Mouse (Mus musculus): ENCODE measurements around the gene Apoa2. TPM values are rescaled to one million over a fixed set of nuclear protein-coding genes. Genes with fewer than 3 reads are reported as not detected.
"Not testable (repeated sequence)": the region's sequence is repeated elsewhere in the genome, so short reads cannot be mapped to it uniquely, and the experiment has no call there.

Gene Apoa2
- polyA plus RNA-seq, 1 experiment from 2014 or later = 20,306 TPM

- Histone ChIP-seq H3K4me3 (ENCODE audit: low read depth, low read length) (no peak overlapping the region), H3K4me2 (ENCODE audit: low read depth, low read length) (no peak overlapping the region), H3K36me3 (replicated peaks; ENCODE audit: insufficient read depth, low read length) (peaks cover 77% of the 10 kb centered on the region), H3K27ac (ENCODE audit: low read depth) (peak overlapping the region; percentile 44; the same call in 1 of the 2 replicates), H3K9me3 (ENCODE audit: low read length) (no peaks in the 10 kb centered on the region), H3K4me1 (ENCODE audit: insufficient read depth) (peaks cover 2% of the 10 kb centered on the region; the same call in 1 of the 2 replicates), H3K27me3 (ENCODE audit: insufficient read depth, low read length) (no peaks in the 10 kb centered on the region), H3K9ac (replicated peaks) (no peak overlapping the region)
- TF ChIP-seq EP300 (IDR thresholded peaks at IDR 0.05; ENCODE audit: low read depth) (no peak), CTCF (IDR thresholded peaks at IDR 0.05; ENCODE audit: low read depth) (peak; percentile 91)
- WGBS (ENCODE audit: insufficient replicate concordance) = 63% methylated on average over 14 of the region's 14 CpGs
- peak; percentile 83 for DNase-seq
- peak; percentile 63 for ATAC-seq
These were observed 13.6 kb downstream of the Apoa2 start for GRCm38 (mm10) chr1:171238463-171238862.

DNA sequence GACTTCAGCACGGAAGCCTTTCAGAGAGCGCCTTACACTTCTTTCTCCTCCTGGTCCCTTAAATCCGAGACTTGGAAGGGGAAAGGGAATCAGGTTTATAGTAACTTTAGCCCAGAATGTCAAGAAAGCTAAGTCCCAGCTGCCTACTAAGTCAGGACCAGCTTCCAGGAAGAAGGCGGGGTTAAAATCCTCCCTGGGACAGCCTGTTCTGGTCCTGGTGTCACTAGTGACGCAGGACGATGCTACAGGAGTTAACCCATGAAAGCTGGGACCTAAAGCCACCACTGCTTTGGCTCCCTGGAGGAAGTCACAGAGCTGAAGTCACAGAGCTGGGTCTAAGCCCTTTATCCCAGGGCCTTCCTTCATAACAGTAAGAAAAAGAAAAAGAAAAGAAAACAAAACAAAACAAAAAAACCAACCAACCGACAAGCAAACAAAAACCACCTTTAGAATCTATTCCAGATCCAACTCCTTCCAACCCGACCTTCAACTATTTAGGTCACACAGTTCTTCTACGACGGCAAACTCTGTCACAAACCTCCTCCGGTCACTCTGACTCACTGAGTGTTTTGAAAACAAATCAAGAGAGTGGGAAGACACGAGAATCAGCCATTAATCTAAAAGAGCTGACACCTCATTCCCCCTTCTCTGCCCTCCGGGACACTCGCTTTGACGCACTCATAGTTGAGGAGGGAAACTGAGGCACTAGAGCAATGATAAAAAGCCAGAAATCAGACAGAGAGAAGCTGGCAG is 15.3 kb downstream of the Apoa2 start:
- Histone ChIP-seq H3K9me3 (ENCODE audit: low read length) (no peaks in the 10 kb centered on the region), H3K36me3 (replicated peaks; ENCODE audit: insufficient read depth, low read length) (peaks cover 71% of the 10 kb centered on the region), H3K9ac (replicated peaks) (no peak overlapping the region), H3K4me1 (ENCODE audit: insufficient read depth) (no peaks in the 10 kb centered on the region), H3K4me2 (ENCODE audit: low read depth, low read length) (no peak overlapping the region), H3K27ac (ENCODE audit: low read depth) (peak overlapping the region; percentile 35; the same call in 1 of the 2 replicates), H3K27me3 (ENCODE audit: insufficient read depth, low read length) (no peaks in the 10 kb centered on the region), H3K4me3 (ENCODE audit: low read depth, low read length) (no peak overlapping the region)
- DNase-seq (no peak), ATAC-seq (no peak)
- 75% methylated on average over 15 of the region's 15 CpGs for WGBS (ENCODE audit: insufficient replicate concordance)
- TF ChIP-seq CTCF (IDR thresholded peaks at IDR 0.05; ENCODE audit: low read depth) (no peak), EP300 (IDR thresholded peaks at IDR 0.05; ENCODE audit: low read depth) (peak; percentile 85)

- no peak for TF ChIP-seq EP300 (IDR thresholded peaks at IDR 0.05; ENCODE audit: low read depth)
- TF ChIP-seq CTCF (IDR thresholded peaks at IDR 0.05; ENCODE audit: low read depth) = no peak
- Histone ChIP-seq H3K4me3 (ENCODE audit: low read depth, low read length) (no peak overlapping the region), H3K27ac (ENCODE audit: low read depth) (0 out of 2 replicates have a peak overlapping the region, but pooled peaks have one; percentile 35), H3K4me2 (ENCODE audit: low read depth, low read length) (no peak overlapping the region), H3K4me1 (ENCODE audit: insufficient read depth) (peaks cover 6% of the 10 kb centered on the region), H3K9me3 (ENCODE audit: low read length) (no peaks in the 10 kb centered on the region), H3K27me3 (ENCODE audit: insufficient read depth, low read length) (no peaks in the 10 kb centered on the region), H3K36me3 (replicated peaks; ENCODE audit: insufficient read depth, low read length) (peaks cover 64% of the 10 kb centered on the region), H3K9ac (replicated peaks) (no peak overlapping the region)
- 85% methylated on average over 10 of the region's 10 CpGs for WGBS (ENCODE audit: insufficient replicate concordance)
- DNase-seq (no peak), ATAC-seq (no peak)
These were observed 16.1 kb downstream of the Apoa2 start for GRCm38 (mm10) chr1:171240911-171241310.

DNA sequence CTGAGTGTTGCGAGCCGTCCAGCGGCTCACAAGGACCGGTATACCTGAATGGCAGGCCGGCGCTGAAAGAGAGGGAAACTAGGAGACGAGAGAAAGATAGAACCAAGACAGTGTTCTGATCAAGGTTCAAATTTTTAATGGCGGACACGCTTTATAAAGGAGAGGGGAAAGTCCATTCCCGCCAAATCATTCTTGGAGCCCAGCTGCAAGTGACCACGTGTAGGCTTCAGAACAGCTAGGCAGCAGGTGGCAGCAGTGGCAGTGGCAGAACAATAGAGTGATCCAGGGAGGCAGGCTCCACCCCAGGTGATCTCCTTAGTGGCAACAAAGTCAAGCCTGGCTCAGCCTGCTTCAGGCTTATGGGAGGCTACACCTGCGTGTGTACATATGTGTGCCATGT is 17.1 kb downstream of the Apoa2 start:
- not testable (repeated sequence) for H3K9ac ChIP-seq (replicated peaks); ATAC-seq; H3K27me3 ChIP-seq (ENCODE audit: insufficient read depth, low read length); H3K4me3 ChIP-seq (ENCODE audit: low read depth, low read length); H3K27ac ChIP-seq (ENCODE audit: low read depth); H3K4me2 ChIP-seq (ENCODE audit: low read depth, low read length); DNase-seq; H3K9me3 ChIP-seq (ENCODE audit: low read length)
- WGBS (ENCODE audit: insufficient replicate concordance) = 84% methylated on average over 12 of the region's 12 CpGs
- Histone ChIP-seq H3K36me3 (replicated peaks; ENCODE audit: insufficient read depth, low read length) (peaks cover 55% of the 10 kb centered on the region), H3K4me1 (ENCODE audit: insufficient read depth) (peaks cover 12% of the 10 kb centered on the region)

GRCm38 (mm10) chr1:171245353-171245752 is 20.5 kb downstream of the Apoa2 start:
- Histone ChIP-seq H3K4me1 (ENCODE audit: insufficient read depth) (peaks cover 21% of the 10 kb centered on the region), H3K9me3 (ENCODE audit: low read length) (no peaks in the 10 kb centered on the region), H3K27me3 (ENCODE audit: insufficient read depth, low read length) (0 out of 2 replicates have a peak, but pooled peaks cover 4% of the 10 kb centered on the region), H3K36me3 (replicated peaks; ENCODE audit: insufficient read depth, low read length) (peaks cover 30% of the 10 kb centered on the region), H3K4me2 (ENCODE audit: low read depth, low read length) (no peak overlapping the region), H3K4me3 (ENCODE audit: low read depth, low read length) (no peak overlapping the region), H3K27ac (ENCODE audit: low read depth) (no peak overlapping the region), H3K9ac (replicated peaks) (no peak overlapping the region)
- DNase-seq (no peak), ATAC-seq (no peak)
- 87% methylated on average over 8 of the region's 8 CpGs for WGBS (ENCODE audit: insufficient replicate concordance)
- TF ChIP-seq CTCF (IDR thresholded peaks at IDR 0.05; ENCODE audit: low read depth) (no peak), EP300 (IDR thresholded peaks at IDR 0.05; ENCODE audit: low read depth) (no peak)

GRCm38 (mm10) chr1:171246709-171247452 is 22.0 kb downstream of the Apoa2 start:
- peak; percentile 57 for TF ChIP-seq EP300 (IDR thresholded peaks at IDR 0.05; ENCODE audit: low read depth)
- TF ChIP-seq CTCF (IDR thresholded peaks at IDR 0.05; ENCODE audit: low read depth) = peak; percentile 99
- Histone ChIP-seq H3K27ac (ENCODE audit: low read depth) (peak overlapping the region; percentile 81), H3K4me2 (ENCODE audit: low read depth, low read length) (peak overlapping the region; percentile 97), H3K4me1 (ENCODE audit: insufficient read depth) (peaks cover 21% of the 10 kb centered on the region), H3K9ac (replicated peaks) (peak overlapping the region; percentile 81), H3K9me3 (ENCODE audit: low read length) (no peaks in the 10 kb centered on the region), H3K36me3 (replicated peaks; ENCODE audit: insufficient read depth, low read length) (peaks cover 15% of the 10 kb centered on the region), H3K4me3 (ENCODE audit: low read depth, low read length) (peak overlapping the region; percentile 70), H3K27me3 (ENCODE audit: insufficient read depth, low read length) (peaks cover 16% of the 10 kb centered on the region; the same call in 1 of the 2 replicates)
- under 1% methylated on average over 41 of the region's 41 CpGs for WGBS (ENCODE audit: insufficient replicate concordance)
- DNase-seq (peak; percentile 98), ATAC-seq (peak; percentile 96)
